Mouse (Mus musculus) forebrain, embryonic 13.5 days (tissue): ENCODE measurements at regions not wholly inside any gene's neighbourhood (a gene's known extent, or its start where the extent isn't known, plus 50 kb on each side); places are given as distances from the start of the nearest gene placed in this dataset.

Experiments used
- ATAC-seq: fragments of 200-750 bp; cut with Nextera tagmentation; 2 replicates; pipeline ENCODE4 v1.8.0; 2017
- H3K27ac ChIP-seq: fragments of 300-500 bp; sonication (generic); 2 replicates; pipeline ENCODE4 v1.5.1; 2015; ENCODE audit warnings: inconsistent platforms, mild to moderate bottlenecking, moderate library complexity
- H3K27me3 ChIP-seq: fragments of 300-500 bp; sonication (generic); 2 replicates; pipeline ENCODE4 v1.6.1; 2015; ENCODE audit warnings: mild to moderate bottlenecking, inconsistent platforms
- H3K36me3 ChIP-seq: fragments of 300-500 bp; sonication (generic); 2 replicates; pipeline ENCODE4 v1.6.1; 2015; ENCODE audit warnings: mild to moderate bottlenecking, inconsistent platforms; ENCODE audit not compliant: poor library complexity, severe bottlenecking
- H3K4me1 ChIP-seq: fragments of 300-500 bp; sonication (generic); 2 replicates; pipeline ENCODE4 v1.6.1; 2015; ENCODE audit warnings: inconsistent platforms
- H3K4me2 ChIP-seq: fragments of 300-500 bp; sonication (generic); 2 replicates; pipeline ENCODE4 v1.6.1; 2015; ENCODE audit warnings: inconsistent platforms, mild to moderate bottlenecking, moderate library complexity
- H3K4me3 ChIP-seq: fragments of 300-500 bp; sonication (generic); 2 replicates; pipeline ENCODE4 v1.5.1; 2015; ENCODE audit warnings: mild to moderate bottlenecking, inconsistent platforms
- H3K9ac ChIP-seq: fragments of 300-500 bp; sonication (generic); 2 replicates; pipeline ENCODE4 v1.6.1; 2015; ENCODE audit warnings: mild to moderate bottlenecking, inconsistent platforms
- H3K9me3 ChIP-seq: fragments of 300-500 bp; sonication (generic); replicated peaks from 2 replicates; pipeline ENCODE4 v1.6.1; 2016; ENCODE audit warnings: inconsistent platforms
- WGBS: fragments of 180-500 bp; shearing (Covaris S2); methylation state at CpG from one replicate; pipeline ENCODE4 v1.1.7; 2015; 5-methylcytosine and 5-hydroxymethylcytosine counted together

DNA sequence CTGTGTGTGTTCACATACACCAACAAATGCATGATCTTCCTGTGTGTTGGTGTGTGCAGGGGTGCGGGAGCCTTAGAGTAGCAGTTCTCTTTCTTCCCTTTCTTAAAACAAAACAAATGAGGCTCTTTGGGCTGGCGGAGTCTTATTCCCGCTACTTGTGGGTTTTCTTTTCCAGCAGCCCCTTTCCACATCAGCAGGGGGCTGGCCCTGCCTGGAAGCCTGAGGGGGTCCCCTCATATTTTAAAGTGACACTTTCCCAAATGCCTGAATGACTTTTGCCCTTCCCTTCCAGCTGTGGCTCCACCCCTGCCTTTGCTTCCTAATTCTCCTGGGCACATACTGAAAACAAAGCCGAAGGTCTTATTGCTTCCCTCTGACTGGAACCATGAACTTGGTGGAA, 498.3 kb upstream of the Mki67 start:
- H3K36me3 ChIP-seq = no peaks in the 10 kb centered on the region
- peaks cover 80% of the 10 kb centered on the region for H3K27me3 ChIP-seq
- no peak overlapping the region for H3K9ac ChIP-seq
- ATAC-seq = no peak
- no peak overlapping the region for H3K27ac ChIP-seq
- H3K4me3 ChIP-seq = no peak overlapping the region
- H3K4me2 ChIP-seq = no peak overlapping the region
- H3K9me3 ChIP-seq = no peaks in the 10 kb centered on the region
- 57% methylated on average over 4 of the region's 4 CpGs for WGBS
- H3K4me1 ChIP-seq = peaks cover 24% of the 10 kb centered on the region

DNA sequence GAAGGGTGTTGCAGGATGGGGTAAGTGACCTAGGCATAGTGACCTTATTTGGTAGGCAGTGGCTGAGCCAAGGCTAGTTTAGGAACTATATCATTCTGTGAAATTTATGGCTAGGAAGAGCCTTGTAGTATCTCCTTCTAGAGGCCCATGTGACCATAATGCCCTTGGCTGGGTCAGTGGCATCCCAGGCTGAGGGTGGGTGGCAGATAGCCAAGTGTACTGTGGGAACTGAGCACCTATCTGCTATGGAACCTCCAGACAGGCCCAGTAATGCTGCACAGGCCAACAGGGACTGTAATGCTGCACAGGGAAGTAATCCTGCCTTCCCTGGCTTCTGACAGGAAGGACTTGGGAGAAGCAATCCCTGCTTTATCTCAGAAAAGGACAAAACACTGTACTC, 500.6 kb upstream of the Mki67 start:
- peaks cover 65% of the 10 kb centered on the region for H3K27me3 ChIP-seq
- H3K4me2 ChIP-seq = no peak overlapping the region
- ATAC-seq = no peak
- H3K4me3 ChIP-seq = no peak overlapping the region
- no peaks in the 10 kb centered on the region for H3K36me3 ChIP-seq
- no peak overlapping the region for H3K9ac ChIP-seq
- no peak overlapping the region for H3K27ac ChIP-seq
- no peaks in the 10 kb centered on the region for H3K9me3 ChIP-seq
- H3K4me1 ChIP-seq = peaks cover 31% of the 10 kb centered on the region

DNA sequence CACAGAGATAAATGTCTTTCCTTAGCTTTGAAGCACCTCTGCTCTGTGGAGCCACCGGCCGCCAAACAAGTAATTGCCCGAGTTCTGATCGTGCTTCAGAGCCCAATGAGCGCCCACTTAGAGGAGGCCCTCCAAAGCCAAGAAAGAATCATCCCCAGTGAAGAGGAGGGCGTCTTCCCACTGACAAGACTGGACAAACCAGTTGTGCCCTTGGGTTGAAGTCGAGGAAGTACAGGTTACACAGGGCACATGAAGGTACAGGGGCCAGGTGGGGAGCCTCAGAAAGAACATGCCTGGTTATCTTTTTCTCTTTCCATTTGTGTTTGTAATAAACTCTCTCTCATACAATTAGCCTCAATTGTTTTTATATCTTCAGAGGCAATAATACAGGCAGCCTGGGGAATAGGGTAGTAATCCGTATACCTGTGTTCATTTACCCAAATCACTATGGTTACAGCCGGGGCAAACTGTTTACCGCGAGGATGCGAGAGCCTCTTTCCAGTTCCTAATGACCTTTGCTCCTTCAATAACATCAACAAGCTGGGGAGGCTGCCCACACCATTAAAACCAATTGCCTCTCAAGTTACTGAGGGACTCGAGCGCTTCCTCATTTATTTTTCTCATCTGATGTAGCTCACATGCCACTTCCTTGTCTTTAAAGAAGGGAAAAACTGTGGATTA, 503.5 kb upstream of the Mki67 start:
- Histone ChIP-seq H3K9ac (no peak overlapping the region), H3K9me3 (no peaks in the 10 kb centered on the region), H3K36me3 (no peaks in the 10 kb centered on the region), H3K27ac (no peak overlapping the region), H3K4me2 (peak overlapping the region; percentile 24; the same call in 1 of the 2 replicates), H3K4me1 (peaks cover 26% of the 10 kb centered on the region), H3K4me3 (no peak overlapping the region), H3K27me3 (peaks cover 44% of the 10 kb centered on the region)
- WGBS = 16% methylated on average over 14 of the region's 14 CpGs
- no peak for ATAC-seq

DNA sequence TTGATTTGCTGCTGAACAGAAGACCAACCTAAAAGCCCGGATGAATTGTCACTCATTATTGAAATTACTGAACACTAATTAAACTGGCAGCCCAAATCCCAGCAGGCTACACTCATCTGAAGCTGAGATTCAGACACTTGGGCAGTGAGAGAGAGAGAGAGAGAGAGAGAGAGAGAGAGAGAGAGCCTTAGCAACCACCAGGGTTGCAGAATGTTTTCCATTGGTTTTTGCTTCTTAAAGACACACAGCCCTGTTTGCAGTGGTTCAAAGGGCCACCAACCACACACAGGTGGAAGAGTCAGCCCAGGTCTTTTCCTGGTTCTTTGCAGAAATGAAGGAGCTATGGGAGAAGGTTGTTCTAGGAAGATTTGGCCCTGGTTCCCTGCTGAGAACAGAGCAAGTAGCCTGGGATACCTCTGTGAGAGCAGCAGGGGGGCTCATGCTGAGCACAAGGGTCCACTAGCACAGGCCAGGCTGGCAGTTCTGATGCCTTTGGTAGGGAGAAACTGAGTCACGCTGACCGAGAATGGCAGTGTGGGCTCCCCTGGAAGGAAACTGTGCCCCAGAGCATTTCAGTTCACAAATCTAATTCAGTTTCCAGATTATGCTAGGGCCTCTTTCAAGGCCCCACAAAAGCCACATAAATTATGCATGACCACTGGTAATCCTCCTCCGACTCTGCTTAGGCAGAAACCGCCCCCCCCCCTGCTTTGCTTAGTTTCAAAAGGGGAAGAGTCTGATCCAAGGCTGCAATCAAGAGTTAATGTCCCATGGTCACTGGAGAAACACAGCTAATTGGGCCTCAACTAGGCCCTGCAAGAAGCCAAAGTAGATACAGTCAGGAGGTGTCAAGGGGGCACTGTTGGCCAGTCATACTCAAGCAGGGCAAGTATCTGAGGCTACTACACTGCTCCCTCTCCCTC, 504.3 kb upstream of the Mki67 start:
- no peaks in the 10 kb centered on the region for H3K36me3 ChIP-seq
- no peak overlapping the region for H3K4me3 ChIP-seq
- peaks cover 37% of the 10 kb centered on the region for H3K27me3 ChIP-seq
- H3K9ac ChIP-seq = no peak overlapping the region
- ATAC-seq = peak; percentile 81
- peaks cover 26% of the 10 kb centered on the region for H3K4me1 ChIP-seq
- peak overlapping the region; percentile 24 for H3K4me2 ChIP-seq
- whole genome bisulfite sequencing = 8% methylated on average over 5 of the region's 5 CpGs
- no peaks in the 10 kb centered on the region for H3K9me3 ChIP-seq
- H3K27ac ChIP-seq = peak overlapping the region; percentile 51

DNA sequence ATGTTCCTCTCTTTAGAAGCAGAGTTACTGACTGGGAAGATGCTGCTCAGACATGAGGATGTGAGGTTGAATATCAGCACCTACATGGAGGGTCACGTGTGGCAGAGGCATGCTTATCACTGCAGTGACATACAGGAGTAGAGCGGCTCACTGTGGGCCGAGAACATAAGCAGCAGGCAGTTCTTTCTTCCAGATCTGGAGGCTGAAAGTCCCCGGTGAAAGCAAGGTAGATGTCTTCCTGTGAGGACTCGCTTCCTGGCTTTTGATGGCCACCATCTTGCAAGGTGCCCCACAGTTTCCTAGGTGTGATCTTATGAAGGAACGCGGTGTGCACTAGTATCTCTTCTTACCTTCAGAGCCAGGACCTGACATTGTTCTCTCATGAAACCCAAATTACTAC, 505.5 kb upstream of the Mki67 start:
- no peaks in the 10 kb centered on the region for H3K36me3 ChIP-seq
- peaks cover 33% of the 10 kb centered on the region for H3K27me3 ChIP-seq
- ATAC-seq = no peak
- H3K4me1 ChIP-seq = peaks cover 26% of the 10 kb centered on the region
- no peak overlapping the region for H3K4me2 ChIP-seq
- no peaks in the 10 kb centered on the region for H3K9me3 ChIP-seq
- no peak overlapping the region for H3K9ac ChIP-seq
- no peak overlapping the region for H3K27ac ChIP-seq
- 92% methylated on average over 7 of the region's 7 CpGs for WGBS
- no peak overlapping the region for H3K4me3 ChIP-seq

DNA sequence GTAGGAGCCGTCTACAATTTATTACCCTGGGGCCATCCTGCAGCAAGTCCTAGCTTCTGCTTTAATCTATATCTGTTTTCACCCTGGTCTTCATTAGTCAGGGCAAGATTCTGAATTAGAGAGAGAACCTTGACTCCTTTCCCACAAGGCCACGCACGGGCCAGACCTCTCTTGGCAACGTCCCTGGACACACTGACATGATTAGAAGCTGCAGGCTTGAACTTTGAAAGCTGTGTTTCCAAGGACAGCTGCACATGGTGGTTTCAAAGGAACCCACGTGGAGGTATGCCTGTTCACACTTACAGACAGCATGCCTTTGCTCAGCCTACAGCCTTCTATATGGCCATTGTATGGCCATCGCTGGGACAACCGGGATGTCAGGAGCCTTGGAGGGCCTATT, 509.9 kb upstream of the Mki67 start:
- H3K36me3 ChIP-seq = no peaks in the 10 kb centered on the region
- 80% methylated on average over 7 of the region's 7 CpGs for WGBS
- H3K4me1 ChIP-seq = 0 out of 2 replicates have a peak, but pooled peaks cover 9% of the 10 kb centered on the region
- H3K4me2 ChIP-seq = no peak overlapping the region
- H3K27ac ChIP-seq = no peak overlapping the region
- no peak overlapping the region for H3K9ac ChIP-seq
- no peak overlapping the region for H3K4me3 ChIP-seq
- no peak for ATAC-seq
- no peaks in the 10 kb centered on the region for H3K9me3 ChIP-seq
- H3K27me3 ChIP-seq = peaks cover 7% of the 10 kb centered on the region; the same call in 1 of the 2 replicates

DNA sequence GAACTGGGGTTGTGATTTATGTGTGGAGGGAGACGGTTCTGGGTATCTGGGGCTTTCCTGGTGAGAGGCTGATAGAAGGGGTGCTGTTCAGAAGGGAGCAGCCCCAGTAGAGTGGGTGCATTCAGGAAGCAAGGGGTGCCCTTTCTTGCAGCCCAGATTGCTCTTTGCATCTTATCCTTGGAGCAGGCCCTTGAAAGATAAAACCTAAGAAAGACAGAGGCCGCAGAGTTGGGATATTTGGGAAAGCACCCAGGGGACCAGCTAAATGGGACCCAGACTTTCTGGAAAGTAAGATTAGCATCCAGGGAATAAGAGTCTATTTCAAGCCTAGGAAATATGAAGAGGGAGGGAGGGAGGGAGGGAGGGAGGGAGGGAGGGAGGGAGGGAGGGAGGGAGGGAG, 512.2 kb upstream of the Mki67 start:
- Histone ChIP-seq H3K4me2 (no peak overlapping the region), H3K9me3 (no peaks in the 10 kb centered on the region), H3K4me1 (0 out of 2 replicates have a peak, but pooled peaks cover 9% of the 10 kb centered on the region), H3K36me3 (no peaks in the 10 kb centered on the region), H3K27ac (no peak overlapping the region), H3K4me3 (no peak overlapping the region), H3K9ac (no peak overlapping the region), H3K27me3 (peaks cover 10% of the 10 kb centered on the region; the same call in 1 of the 2 replicates)
- ATAC-seq = no peak
- WGBS = 84% methylated on average over 2 of the region's 2 CpGs

DNA sequence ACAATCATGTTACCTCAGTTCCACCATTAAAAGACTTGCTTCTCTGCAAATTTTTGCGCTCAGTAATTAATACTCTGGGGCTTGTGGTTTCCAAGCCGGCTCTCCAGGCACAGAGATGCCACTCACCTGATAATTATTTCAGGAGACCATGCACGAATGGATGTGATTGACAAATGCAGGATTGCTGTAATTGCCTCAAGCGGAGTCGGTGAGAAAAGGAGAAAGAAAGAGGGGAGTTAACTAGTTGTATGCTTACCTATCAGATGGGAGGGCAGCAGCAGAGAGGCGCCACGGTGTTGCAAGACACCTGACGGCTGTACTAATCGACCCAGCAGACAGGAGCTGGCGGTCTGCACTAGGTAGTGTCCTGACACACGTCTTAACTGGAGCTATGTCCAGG, 513.4 kb upstream of the Mki67 start:
- no peak overlapping the region for H3K9ac ChIP-seq
- H3K4me3 ChIP-seq = no peak overlapping the region
- 47% methylated on average over 11 of the region's 11 CpGs for WGBS
- peaks cover 21% of the 10 kb centered on the region; the same call in 1 of the 2 replicates for H3K27me3 ChIP-seq
- no peaks in the 10 kb centered on the region for H3K9me3 ChIP-seq
- no peak overlapping the region for H3K4me2 ChIP-seq
- ATAC-seq = no peak
- no peaks in the 10 kb centered on the region for H3K36me3 ChIP-seq
- H3K27ac ChIP-seq = no peak overlapping the region
- H3K4me1 ChIP-seq = 0 out of 2 replicates have a peak, but pooled peaks cover 9% of the 10 kb centered on the region

DNA sequence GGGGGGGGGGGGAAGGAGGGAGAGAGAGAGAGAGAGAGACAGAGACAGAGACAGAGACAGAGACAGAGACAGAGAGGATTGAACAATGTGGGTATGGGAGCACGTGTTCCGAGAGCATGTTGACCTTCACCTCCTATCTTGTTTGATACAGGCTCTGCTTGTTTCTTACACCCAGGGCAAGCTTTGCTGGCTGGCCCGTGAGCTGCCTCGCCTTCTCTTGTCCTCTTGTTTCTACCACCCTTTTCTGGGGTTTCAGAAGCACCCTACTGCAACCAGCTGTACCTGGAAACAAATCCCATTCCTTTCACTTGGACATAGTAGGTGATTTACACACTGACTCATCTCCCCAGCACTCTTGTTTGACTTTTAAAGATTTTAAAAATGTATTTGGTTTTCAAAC, 516.0 kb upstream of the Mki67 start:
- Histone ChIP-seq H3K4me2 (no peak overlapping the region), H3K36me3 (no peaks in the 10 kb centered on the region), H3K27me3 (peaks cover 17% of the 10 kb centered on the region; the same call in 1 of the 2 replicates), H3K4me1 (peaks cover 14% of the 10 kb centered on the region; the same call in 1 of the 2 replicates), H3K27ac (no peak overlapping the region), H3K9me3 (no peaks in the 10 kb centered on the region), H3K9ac (no peak overlapping the region), H3K4me3 (no peak overlapping the region)
- 95% methylated on average over 4 of the region's 4 CpGs for WGBS
- no peak for ATAC-seq

DNA sequence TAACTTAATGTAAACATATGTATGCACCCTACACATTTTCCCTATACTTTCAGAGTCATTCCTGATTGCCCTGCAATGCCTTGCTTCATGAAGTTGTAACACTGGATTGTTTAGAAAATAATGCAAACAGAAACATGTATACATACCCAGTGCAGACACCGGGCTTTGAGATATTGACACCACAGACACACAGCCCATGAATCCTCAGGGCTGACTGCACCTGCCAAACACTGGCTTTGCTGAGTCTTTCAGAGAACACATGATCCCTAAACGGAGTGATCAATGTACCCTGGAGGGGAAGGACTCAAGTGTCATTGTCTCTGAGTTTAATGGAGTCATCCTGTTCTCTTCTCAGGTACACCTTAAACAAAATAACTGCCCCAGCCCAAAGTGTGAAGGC, 519.4 kb upstream of the Mki67 start:
- Histone ChIP-seq H3K36me3 (no peaks in the 10 kb centered on the region), H3K4me3 (no peak overlapping the region), H3K4me1 (peaks cover 4% of the 10 kb centered on the region; the same call in 1 of the 2 replicates), H3K4me2 (no peak overlapping the region), H3K9ac (no peak overlapping the region), H3K9me3 (no peaks in the 10 kb centered on the region), H3K27me3 (peaks cover 17% of the 10 kb centered on the region; the same call in 1 of the 2 replicates), H3K27ac (no peak overlapping the region)
- no peak for ATAC-seq
- 56% methylated on average over 2 of the region's 2 CpGs for WGBS

DNA sequence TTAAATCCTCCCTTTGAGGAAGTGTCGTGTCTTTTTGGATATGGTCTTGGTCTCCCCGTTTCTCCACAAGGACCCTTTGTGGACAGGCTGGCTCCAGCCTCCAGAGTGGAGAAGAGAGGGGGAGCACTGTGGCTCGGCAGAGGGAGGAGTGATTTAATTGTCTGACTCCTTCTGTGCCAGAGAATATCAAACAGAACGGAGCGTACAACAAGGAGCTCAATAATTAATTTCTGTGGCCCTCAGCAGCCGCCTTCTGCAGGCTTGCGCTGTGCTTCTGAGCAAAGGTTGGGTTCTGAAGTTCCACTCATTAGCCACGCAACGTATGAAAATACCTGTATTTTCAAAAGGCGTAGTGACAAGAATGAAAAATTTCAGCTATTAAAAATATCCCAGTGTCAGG, 520.2 kb upstream of the Mki67 start:
- no peaks in the 10 kb centered on the region for H3K9me3 ChIP-seq
- no peak overlapping the region for H3K4me2 ChIP-seq
- no peak overlapping the region for H3K4me3 ChIP-seq
- no peak for ATAC-seq
- peaks cover 17% of the 10 kb centered on the region; the same call in 1 of the 2 replicates for H3K27me3 ChIP-seq
- H3K9ac ChIP-seq = no peak overlapping the region
- WGBS = 39% methylated on average over 10 of the region's 10 CpGs
- peaks cover 4% of the 10 kb centered on the region; the same call in 1 of the 2 replicates for H3K4me1 ChIP-seq
- H3K27ac ChIP-seq = no peak overlapping the region
- no peaks in the 10 kb centered on the region for H3K36me3 ChIP-seq

DNA sequence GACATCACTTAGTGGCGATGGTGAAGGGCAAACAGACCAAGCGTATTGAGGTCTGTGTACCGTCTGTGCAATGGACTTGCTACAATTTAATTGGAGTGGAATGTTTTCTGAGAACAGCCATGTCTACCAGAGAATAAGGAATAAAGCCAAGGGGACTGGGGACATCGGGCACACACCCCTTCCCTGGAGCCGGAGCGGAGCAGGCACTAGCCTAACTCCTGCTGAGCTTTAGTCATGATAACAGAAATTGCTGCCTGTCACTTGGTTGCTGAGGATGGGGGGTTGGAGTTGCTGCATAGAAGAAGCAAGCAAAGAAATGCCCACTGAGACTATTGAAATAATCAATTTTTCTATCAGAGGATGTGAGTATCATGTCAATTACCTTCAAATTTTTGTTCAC, 549.5 kb upstream of the Mki67 start:
- no peak overlapping the region for H3K4me2 ChIP-seq
- H3K9me3 ChIP-seq = no peaks in the 10 kb centered on the region
- H3K36me3 ChIP-seq = no peaks in the 10 kb centered on the region

More for the DNA sequence above, 549.5 kb upstream of the Mki67 start:
- no peak overlapping the region for H3K9ac ChIP-seq
- H3K27me3 ChIP-seq = no peaks in the 10 kb centered on the region
- no peak for ATAC-seq
- peaks cover 21% of the 10 kb centered on the region for H3K4me1 ChIP-seq
- 31% methylated on average over 6 of the region's 6 CpGs for WGBS
- H3K4me3 ChIP-seq = no peak overlapping the region
- H3K27ac ChIP-seq = no peak overlapping the region
